Mouse (Mus musculus) Patski (cell line): ENCODE measurements around the gene Fam219b. TPM values are rescaled to one million over a fixed set of nuclear protein-coding genes. Genes with fewer than 3 reads are reported as not detected.

Experiments
- ATAC-seq: fragments of 100-300 bp; one replicate; pipeline ENCODE4 v1.8.0; 2021
- CTCF ChIA-PET: fragments of 350-600 bp; sonication (Branson Sonifier 250); formaldehyde crosslinking; loops from one replicate; lab custom pipeline; 2022; ENCODE audit warnings: inconsistent platforms; lab: Charles Lee
- POLR2A ChIA-PET: fragments of 350-600 bp; sonication (Branson Sonifier 250); formaldehyde crosslinking; loops from one replicate; lab custom pipeline; 2022; ENCODE audit warnings: antibody characterized with exemption, inconsistent platforms; lab: Charles Lee
- DNase-seq: peaks from one replicate; pipeline ENCODE4 v3.0.0-alpha.2; 2011; ENCODE audit warnings: low read depth, low spot score
- H3K27me3 ChIP-seq: fragments of 371-371 bp; one replicate; pipeline ENCODE4 v1.5.1; 2021
- CTCF ChIP-seq: fragments of 100-300 bp; IDR thresholded peaks from one replicate; pipeline ENCODE4 v1.5.1; 2021
- in situ Hi-C: fragments of 300-500 bp; cut with MboI; formaldehyde crosslinking; loops from 3 replicates; pipeline ENCODE4 v1.11.1; 2018; ENCODE audit warnings: low pct_unique_long_range_greater_than_20kb, mixed read lengths
- polyA plus RNA-seq: library from polyadenylated mRNA; unstranded; gene quantifications from one replicate; pipeline ENCODE4 v1.2.3, GENCODE M21; 2021

Gene Fam219b
- polyA plus RNA-seq, 1 experiment from 2014 or later = 10.2 TPM

DNA sequence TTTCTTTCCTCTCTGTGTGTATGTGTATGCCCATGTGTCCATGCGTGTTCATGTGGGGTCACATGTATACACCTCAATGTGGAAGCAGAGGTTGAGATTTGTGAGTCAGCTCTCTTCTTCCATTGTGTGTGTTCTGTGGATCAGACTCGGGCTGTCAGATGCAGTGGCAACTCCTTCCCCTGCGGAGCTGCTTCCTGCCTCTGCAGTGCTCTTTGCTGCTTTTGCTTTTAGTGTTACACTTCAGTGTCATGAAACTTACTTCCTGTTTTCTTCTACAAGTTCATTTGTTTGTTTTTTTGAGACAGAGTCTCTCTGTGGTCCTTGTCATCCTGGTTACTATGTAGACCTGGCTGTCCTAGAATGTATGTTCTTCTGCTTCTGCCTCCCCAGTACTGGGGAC, 47.7 kb downstream of the Fam219b start:
- ChIA-PET POLR2A (no interaction called here), CTCF (interaction anchor here (0.9 kb wide), 1 partner anchor 34 kb away, joined by 3 read pairs; no protein-coding TSS in a partner anchor)
- in situ Hi-C loops = no loop called here
- ATAC-seq (no peak), DNase-seq (no peak)
- H3K27me3 ChIP-seq = no peaks in the 10 kb centered on the region
- no peak for TF ChIP-seq CTCF

- no peak for TF ChIP-seq CTCF
- no peaks in the 10 kb centered on the region for H3K27me3 ChIP-seq
- ChIA-PET POLR2A (interaction anchor here (0.7 kb wide), 1 partner anchor 37 kb away, joined by 3 read pairs; no protein-coding TSS in a partner anchor), CTCF (interaction anchor here (1.8 to 3.0 kb wide), 2 partner anchors 50 to 66 kb away, joined by 6 to 13 read pairs; no protein-coding TSS in a partner anchor)
- in situ Hi-C loops = loop anchor here (5.0 kb wide), 1 partner anchor 63 kb away; the partner anchor contains the start of gene Csk
- DNase-seq (no peak), ATAC-seq (peak; percentile 83)
Measured at GRCm38 (mm10) chr9:57589224-57590126, 52.1 kb downstream of the Fam219b start, which contains the start of gene Ulk3. Gene Ulk3, plus strand, starts transcription at chr9:57589452.

GRCm38 (mm10) chr9:57590726-57591125, 53.4 kb downstream of the Fam219b start:
- no peak for TF ChIP-seq CTCF
- CTCF ChIA-PET = interaction anchor here (0.8 to 3.0 kb wide), 7 partner anchors 14 to 65 kb away, joined by 3 to 13 read pairs (median 4); no protein-coding TSS in a partner anchor
- DNase-seq (no peak), ATAC-seq (no peak)
- POLR2A ChIA-PET = interaction anchor here (0.8 to 1.4 kb wide), 3 partner anchors 23 to 73 kb away, joined by 3 read pairs; partner anchors contain the start of gene Lman1l
- H3K27me3 ChIP-seq = no peaks in the 10 kb centered on the region
- in situ Hi-C loops = loop anchor here (5.0 kb wide), 1 partner anchor 62 kb away; the partner anchor contains the start of gene Csk

Other genes starting within 250 kb of the Fam219b start
- 35.2 TPM for gene Ppcdc, start 97.4 kb upstream of the Fam219b start, polyA plus RNA-seq
- 73.0 TPM for gene Scamp5, start 69.5 kb upstream of the Fam219b start, polyA plus RNA-seq
- gene Rpp25, start 33.5 kb upstream of the Fam219b start, polyA plus RNA-seq = 0.39 TPM
- 1,082 TPM for gene Cox5a, start 16.3 kb upstream of the Fam219b start, polyA plus RNA-seq
- 39.1 TPM for gene Mpi, start 15.2 kb downstream of the Fam219b start, polyA plus RNA-seq
- 60.2 TPM for gene Scamp2, start 23.4 kb downstream of the Fam219b start, polyA plus RNA-seq
- 30.7 TPM for gene Ulk3, start 51.9 kb downstream of the Fam219b start, polyA plus RNA-seq
- 0.72 TPM for gene Cplx3, start 68.8 kb downstream of the Fam219b start, polyA plus RNA-seq
- 0.09 TPM for gene Lman1l, start 83.2 kb downstream of the Fam219b start, polyA plus RNA-seq
- 117 TPM for gene Csk, start 116.1 kb downstream of the Fam219b start, polyA plus RNA-seq
- not detected for gene Cyp1a2, start 146.2 kb downstream of the Fam219b start, polyA plus RNA-seq
- gene Cyp1a1, start 150.4 kb downstream of the Fam219b start, polyA plus RNA-seq = not detected
- gene Edc3, start 171.0 kb downstream of the Fam219b start, polyA plus RNA-seq = 14.3 TPM
- 75.6 TPM for gene Clk3, start 228.3 kb downstream of the Fam219b start, polyA plus RNA-seq